Mouse (Mus musculus) lung, postnatal 0 days (tissue): ENCODE data around the gene Tnnt2. TPM values are rescaled to one million over a fixed set of nuclear protein-coding genes. Genes with fewer than 3 reads are reported as not detected.

Experiments
- ATAC-seq: fragments of 200-750 bp; cut with Nextera tagmentation; 2 replicates; pipeline ENCODE4 v1.8.0; 2017; ENCODE audit warnings: moderate library complexity
- DNase-seq: peaks from one replicate; pipeline ENCODE4 v3.0.0-alpha.2; 2016; ENCODE audit warnings: low spot score
- H3K27ac ChIP-seq: fragments of 300-500 bp; sonication (generic); 2 replicates; pipeline ENCODE4 v1.5.1; 2014; ENCODE audit warnings: antibody characterized with exemption, mild to moderate bottlenecking, low read length, mixed read lengths
- H3K27me3 ChIP-seq: fragments of 300-500 bp; sonication (generic); replicated peaks from 2 replicates; pipeline ENCODE4 v1.6.1; 2014; ENCODE audit warnings: low read length, mixed read lengths; ENCODE audit not compliant: insufficient read depth
- H3K36me3 ChIP-seq: fragments of 300-500 bp; sonication (generic); 2 replicates; pipeline ENCODE4 v1.6.1; 2014; ENCODE audit warnings: low read length, mixed read lengths; ENCODE audit not compliant: insufficient read depth
- H3K4me1 ChIP-seq: fragments of 300-500 bp; sonication (generic); 2 replicates; pipeline ENCODE4 v1.6.1; 2014; ENCODE audit warnings: antibody characterized with exemption, low read depth, low read length, mixed read lengths; ENCODE audit not compliant: insufficient read depth
- H3K4me2 ChIP-seq: fragments of 300-500 bp; sonication (generic); replicated peaks from 2 replicates; pipeline ENCODE4 v1.6.1; 2014; ENCODE audit warnings: low read depth, mild to moderate bottlenecking, low read length, moderate library complexity, mixed read lengths
- H3K4me3 ChIP-seq: fragments of 300-500 bp; sonication (generic); 2 replicates; pipeline ENCODE4 v1.5.1; 2014; ENCODE audit warnings: low read depth, low read length
- H3K9ac ChIP-seq: fragments of 300-500 bp; sonication (generic); replicated peaks from 2 replicates; pipeline ENCODE4 v1.6.1; 2014; ENCODE audit warnings: low read depth, mild to moderate bottlenecking
- H3K9me3 ChIP-seq: fragments of 300-500 bp; sonication (generic); 2 replicates; pipeline ENCODE4 v1.6.1; 2016; ENCODE audit warnings: low read length, mixed read lengths
- CTCF ChIP-seq: IDR thresholded peaks from 2 replicates; pipeline ENCODE4 v1.5.1; 2016; ENCODE audit warnings: antibody characterized with exemption, mild to moderate bottlenecking
- EP300 ChIP-seq: IDR thresholded peaks from 2 replicates; pipeline ENCODE4 v1.6.1; 2016; ENCODE audit warnings: antibody characterized with exemption, mild to moderate bottlenecking, control low read depth
- WGBS: fragments of 180-500 bp; shearing (Covaris S2); extraction: QIAGEN DNeasy Blood & Tissue Kit; methylation state at CpG from one replicate; pipeline ENCODE4 v1.1.7; 2014; 5-methylcytosine and 5-hydroxymethylcytosine counted together
- polyA plus RNA-seq: library from polyadenylated mRNA; unstranded; fragments of >200 nt; fragmentation: Nextera tagmentation; extraction: Ambion mirVana; gene quantifications from 2 replicates; pipeline ENCODE4 v1.2.1, GENCODE M21; 2015

Tnnt2 gene
- 84.6 and 115 TPM in 2 replicates for polyA plus RNA-seq

- WGBS = 36% methylated on average over 8 of the region's 9 CpGs
- Histone ChIP-seq H3K4me2 (no peak within 1 kb of the TSS), H3K4me3 (no peak within 1 kb of the TSS), H3K27ac (no peak within 1 kb of the TSS), H3K4me1 (no peaks in the 10 kb centered on the region), H3K36me3 (no peaks in the 10 kb centered on the region), H3K27me3 (no peaks in the 10 kb centered on the region), H3K9me3 (no peaks in the 10 kb centered on the region), H3K9ac (no peak within 1 kb of the TSS)
- no peak for TF ChIP-seq EP300
- no peak for TF ChIP-seq CTCF
- DNase-seq (peak; percentile 58), ATAC-seq (peak; percentile 63)
Measured at GRCm38 (mm10) chr1:135835716-135836483, at the start of gene Tnnt2. Gene Tnnt2 (plus strand): TSS chr1:135836354.

GRCm38 (mm10) chr1:135787799-135788198 lies 48.4 kb upstream of the Tnnt2 start:
- no peaks in the 10 kb centered on the region for H3K36me3 ChIP-seq
- H3K9me3 ChIP-seq = no peaks in the 10 kb centered on the region
- WGBS = 48% methylated on average over 3 of the region's 3 CpGs
- H3K4me1 ChIP-seq = no peaks in the 10 kb centered on the region; the same call in 1 of the 2 replicates
- ATAC-seq (peak; percentile 48), DNase-seq (peak; percentile 88)
- peak; percentile 86 for TF ChIP-seq CTCF
- no peak for TF ChIP-seq EP300
- H3K4me3 ChIP-seq = no peak overlapping the region
- H3K9ac ChIP-seq = no peak overlapping the region
- H3K27me3 ChIP-seq = no peaks in the 10 kb centered on the region
- no peak overlapping the region for H3K27ac ChIP-seq
- H3K4me2 ChIP-seq = no peak overlapping the region

GRCm38 (mm10) chr1:135788708-135789107 lies 47.4 kb upstream of the Tnnt2 start:
- no peaks in the 10 kb centered on the region for H3K27me3 ChIP-seq
- H3K4me2 ChIP-seq = no peak overlapping the region
- no peak overlapping the region for H3K27ac ChIP-seq
- no peak overlapping the region for H3K9ac ChIP-seq
- ATAC-seq = peak; percentile 51
- H3K4me3 ChIP-seq = no peak overlapping the region
- DNase-seq = peak; percentile 77
- H3K36me3 ChIP-seq = no peaks in the 10 kb centered on the region
- no peaks in the 10 kb centered on the region for H3K9me3 ChIP-seq
- TF ChIP-seq EP300 = no peak
- TF ChIP-seq CTCF = peak; percentile 64
- H3K4me1 ChIP-seq = peaks cover 4% of the 10 kb centered on the region
- WGBS = 21% methylated on average over 10 of the region's 10 CpGs

GRCm38 (mm10) chr1:135789815-135790214 lies 46.3 kb upstream of the Tnnt2 start:
- Histone ChIP-seq H3K27me3 (no peaks in the 10 kb centered on the region), H3K9ac (no peak overlapping the region), H3K4me1 (peaks cover 4% of the 10 kb centered on the region; the same call in 1 of the 2 replicates), H3K4me2 (no peak overlapping the region), H3K4me3 (no peak overlapping the region), H3K36me3 (no peaks in the 10 kb centered on the region), H3K27ac (no peak overlapping the region), H3K9me3 (no peaks in the 10 kb centered on the region)
- ATAC-seq (no peak), DNase-seq (peak; percentile 80)
- 5% methylated on average over 5 of the region's 5 CpGs for WGBS
- no peak for TF ChIP-seq EP300
- peak; percentile 96 for TF ChIP-seq CTCF

- Histone ChIP-seq H3K36me3 (no peaks in the 10 kb centered on the region), H3K4me3 (no peak overlapping the region), H3K4me1 (peaks cover 4% of the 10 kb centered on the region; the same call in 1 of the 2 replicates), H3K9ac (no peak overlapping the region), H3K9me3 (no peaks in the 10 kb centered on the region), H3K27me3 (no peaks in the 10 kb centered on the region), H3K27ac (no peak overlapping the region), H3K4me2 (no peak overlapping the region)
- ATAC-seq (no peak), DNase-seq (no peak)
- 0 out of 2 replicates have a peak, but pooled peaks have one; percentile 2 for TF ChIP-seq CTCF
- TF ChIP-seq EP300 = no peak
- WGBS = 69% methylated on average over 13 of the region's 13 CpGs
Measured at GRCm38 (mm10) chr1:135792143-135792939, 43.8 kb upstream of the Tnnt2 start.
